Comparison of ENCODE assay signal across 16 mouse cellular contexts in the genomic region with DNA sequence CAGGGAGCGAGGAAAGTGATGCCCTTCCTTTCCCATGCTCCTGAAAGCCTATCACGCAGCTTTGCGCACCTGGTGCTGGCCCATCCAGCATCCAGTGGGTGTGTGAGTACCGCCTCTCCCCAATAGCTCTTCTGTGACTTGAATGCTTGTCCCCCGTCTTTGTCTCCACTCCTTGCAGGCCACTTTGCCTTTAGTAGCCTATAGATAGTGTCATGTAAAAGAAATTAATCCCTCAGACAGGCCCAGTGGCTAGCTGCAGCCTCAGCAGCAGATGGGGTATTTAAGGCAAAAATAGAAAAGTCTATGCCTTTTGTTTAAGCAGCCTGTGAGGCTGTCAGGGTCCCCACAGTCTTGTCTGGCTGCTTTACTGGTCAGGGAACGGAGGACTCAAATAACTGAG.
DNase-seq lines count a peak whose midpoint lies in the region; ATAC-seq lines count a peak whose summit lies in the region.
"Had no signal": no experiment of that assay in that cellular context is flagged by ENCODE, and none has a peak within 500 bp of the region (broad histone marks: within the 10 kb centered on the region; RNA-seq: fewer than 3 reads in every experiment).

No protein-coding gene starts in this region.

- no peaks in the 10 kb centered on the region for H3K27me3 ChIP-seq in midbrain, embryonic 10.5 days (ENCODE audit: low read depth, poor library complexity, severe bottlenecking)
- no peaks in the 10 kb centered on the region for H3K27me3 ChIP-seq in midbrain, embryonic 16.5 days (ENCODE audit: control insufficient read depth, insufficient read depth, low read depth, low read length)
- H3K27me3 ChIP-seq in forebrain, embryonic 14.5 days (replicated peaks; ENCODE audit: control insufficient read depth, insufficient read depth, low read length): no peaks in the 10 kb centered on the region
- no peaks in the 10 kb centered on the region for H3K27me3 ChIP-seq in hindbrain, embryonic 15.5 days
- H3K27me3 ChIP-seq in neural tube, embryonic 13.5 days: no peaks in the 10 kb centered on the region
- no peaks in the 10 kb centered on the region for H3K27me3 ChIP-seq in liver, embryonic 12.5 days (replicated peaks)
- H3K27me3 ChIP-seq: limb, embryonic 13.5 days; lung, embryonic 15.5 days had no signal

- no peak overlapping the region for H3K4me2 ChIP-seq in midbrain, embryonic 16.5 days (ENCODE audit: low read length)
- H3K4me2 ChIP-seq in forebrain, embryonic 14.5 days (ENCODE audit: low read length): no peak overlapping the region
- H3K4me2 ChIP-seq in hindbrain, embryonic 15.5 days: no peak overlapping the region
- H3K4me2 ChIP-seq in neural tube, embryonic 13.5 days: no peak overlapping the region
- H3K4me2 ChIP-seq in liver, embryonic 12.5 days: no peak overlapping the region
- H3K4me2 ChIP-seq: limb, embryonic 13.5 days; lung, embryonic 15.5 days had no signal

- peaks cover 18% of the 10 kb centered on the region for H3K4me1 ChIP-seq in midbrain, embryonic 10.5 days
- 0 out of 2 replicates have a peak, but pooled peaks cover 5% of the 10 kb centered on the region for H3K4me1 ChIP-seq in midbrain, embryonic 16.5 days (ENCODE audit: control insufficient read depth, insufficient read depth, low read length)
- H3K4me1 ChIP-seq in forebrain, embryonic 14.5 days (ENCODE audit: control insufficient read depth, insufficient read depth, low read length): peaks cover 32% of the 10 kb centered on the region
- peaks cover 38% of the 10 kb centered on the region for H3K4me1 ChIP-seq in hindbrain, embryonic 15.5 days (replicated peaks)
- H3K4me1 ChIP-seq in neural tube, embryonic 13.5 days (replicated peaks): peaks cover 51% of the 10 kb centered on the region
- no peaks in the 10 kb centered on the region for H3K4me1 ChIP-seq in liver, embryonic 12.5 days

- no peak for DNase-seq in midbrain, embryonic 10.5 days (ENCODE audit: low spot score)
- DNase-seq in forebrain, embryonic 14.5 days (ENCODE audit: low spot score): peak; percentile 23
- DNase-seq: cerebellum, adult 8-10 months; heart, adult 18-20 months; lung, postnatal 4 days; thymus, postnatal 14 days had no signal

- H3K27ac ChIP-seq in midbrain, embryonic 10.5 days (replicated peaks): 0 out of 2 replicates have a peak overlapping the region, but pooled peaks have one; percentile 10
- H3K27ac ChIP-seq in midbrain, embryonic 16.5 days (ENCODE audit: low read length): no peak overlapping the region
- peak overlapping the region; percentile 45 for H3K27ac ChIP-seq in forebrain, embryonic 14.5 days (ENCODE audit: low read depth, low read length)
- H3K27ac ChIP-seq in hindbrain, embryonic 15.5 days (replicated peaks): peak overlapping the region; percentile 53
- H3K27ac ChIP-seq in neural tube, embryonic 13.5 days (replicated peaks): peak overlapping the region; percentile 46
- no peak overlapping the region for H3K27ac ChIP-seq in liver, embryonic 12.5 days
- H3K27ac ChIP-seq: kidney, postnatal 0 days; limb, embryonic 13.5 days; liver, embryonic 14.5 days; lung, embryonic 15.5 days had no signal

- no peak overlapping the region for H3K9ac ChIP-seq in midbrain, embryonic 16.5 days (ENCODE audit: low read depth, low read length)
- H3K9ac ChIP-seq in forebrain, embryonic 14.5 days (ENCODE audit: low read length): no peak overlapping the region
- H3K9ac ChIP-seq in hindbrain, embryonic 15.5 days: no peak overlapping the region
- no peak overlapping the region for H3K9ac ChIP-seq in neural tube, embryonic 13.5 days
- H3K9ac ChIP-seq in liver, embryonic 12.5 days: no peak overlapping the region
- H3K9ac ChIP-seq: limb, embryonic 13.5 days; liver, embryonic 14.5 days; lung, embryonic 15.5 days had no signal

- H3K4me3 ChIP-seq in midbrain, embryonic 10.5 days: no peak overlapping the region
- no peak overlapping the region for H3K4me3 ChIP-seq in midbrain, embryonic 16.5 days (ENCODE audit: low read depth, low read length)
- H3K4me3 ChIP-seq in forebrain, embryonic 14.5 days (ENCODE audit: low read depth, low read length): no peak overlapping the region
- H3K4me3 ChIP-seq in hindbrain, embryonic 15.5 days: no peak overlapping the region
- no peak overlapping the region for H3K4me3 ChIP-seq in neural tube, embryonic 13.5 days
- H3K4me3 ChIP-seq in liver, embryonic 12.5 days: no peak overlapping the region
- H3K4me3 ChIP-seq: limb, embryonic 13.5 days; lung, embryonic 15.5 days had no signal

- 69% methylated on average over 6 of the region's 6 CpGs for WGBS in midbrain, embryonic 10.5 days
- WGBS in midbrain, embryonic 16.5 days: 33% methylated on average over 6 of the region's 6 CpGs
- 43% methylated on average over 6 of the region's 6 CpGs for WGBS in forebrain, embryonic 14.5 days
- 48% methylated on average over 6 of the region's 6 CpGs for whole genome bisulfite sequencing in hindbrain, embryonic 15.5 days
- WGBS in neural tube, embryonic 13.5 days: 38% methylated on average over 6 of the region's 6 CpGs
- WGBS in liver, embryonic 12.5 days (ENCODE audit: insufficient replicate concordance): 69% methylated on average over 6 of the region's 6 CpGs

- H3K36me3 ChIP-seq in midbrain, embryonic 10.5 days: no peaks in the 10 kb centered on the region
- H3K36me3 ChIP-seq in midbrain, embryonic 16.5 days (ENCODE audit: control insufficient read depth, insufficient read depth, low read length): no peaks in the 10 kb centered on the region
- H3K36me3 ChIP-seq in forebrain, embryonic 14.5 days (ENCODE audit: control insufficient read depth, insufficient read depth, low read length): no peaks in the 10 kb centered on the region
- no peaks in the 10 kb centered on the region for H3K36me3 ChIP-seq in hindbrain, embryonic 15.5 days
- H3K36me3 ChIP-seq in neural tube, embryonic 13.5 days: no peaks in the 10 kb centered on the region
- H3K36me3 ChIP-seq in liver, embryonic 12.5 days: no peaks in the 10 kb centered on the region
- H3K36me3 ChIP-seq: limb, embryonic 13.5 days; lung, embryonic 15.5 days had no signal

- no peak; the same call in 1 of the 2 replicates for ATAC-seq in midbrain, embryonic 16.5 days
- ATAC-seq in forebrain, embryonic 14.5 days: peak; percentile 27; the same call in 1 of the 2 replicates
- ATAC-seq in hindbrain, embryonic 15.5 days (ENCODE audit: low FRiP score, low read depth): no peak
- ATAC-seq in neural tube, embryonic 13.5 days (ENCODE audit: low read depth): peak; percentile 24; the same call in 1 of the 2 replicates
- ATAC-seq in frontal cortex, adult (ENCODE audit: low TSS enrichment): no peak
- ATAC-seq in liver, embryonic 12.5 days: no peak
- ATAC-seq: intestine, postnatal 0 days had no signal

- no peaks in the 10 kb centered on the region for H3K9me3 ChIP-seq in midbrain, embryonic 10.5 days (replicated peaks)
- no peaks in the 10 kb centered on the region for H3K9me3 ChIP-seq in midbrain, embryonic 16.5 days (replicated peaks; ENCODE audit: control insufficient read depth, low read length, poor library complexity, severe bottlenecking)
- H3K9me3 ChIP-seq in forebrain, embryonic 14.5 days (replicated peaks; ENCODE audit: control insufficient read depth, low read length): no peaks in the 10 kb centered on the region
- no peaks in the 10 kb centered on the region for H3K9me3 ChIP-seq in hindbrain, embryonic 15.5 days
- H3K9me3 ChIP-seq in neural tube, embryonic 13.5 days: no peaks in the 10 kb centered on the region
- H3K9me3 ChIP-seq in liver, embryonic 12.5 days (replicated peaks): no peaks in the 10 kb centered on the region
- H3K9me3 ChIP-seq: limb, embryonic 13.5 days; lung, embryonic 15.5 days had no signal

Comparison
In these comparisons a context has a peak if more than half of its experiments do, and no peak if none do; other contexts are left out.
1. H3K27ac ChIP-seq: peak in midbrain, embryonic 10.5 days (single experiment), forebrain, embryonic 14.5 days (single experiment), hindbrain, embryonic 15.5 days (single experiment) and neural tube, embryonic 13.5 days (single experiment); none in midbrain, embryonic 16.5 days (single experiment) and liver, embryonic 12.5 days (single experiment).
2. ATAC-seq: peak in forebrain, embryonic 14.5 days (single experiment) and neural tube, embryonic 13.5 days (single experiment); none in midbrain, embryonic 16.5 days (single experiment), hindbrain, embryonic 15.5 days (single experiment), frontal cortex, adult (single experiment) and liver, embryonic 12.5 days (single experiment).